Mouse (Mus musculus): ENCODE data around the gene Cers1. TPM values are rescaled to one million over a fixed set of nuclear protein-coding genes. Genes with fewer than 3 reads are reported as not detected.

Gene Cers1
- 0.06 TPM in 1 of 2 replicates, not detected in the other for polyA plus RNA-seq (2012)

GRCm38 (mm10) chr8:70315624-70316510 is at the start of gene Cers1:
Gene Cers1, plus strand, starts transcription at chr8:70315775.
- Histone ChIP-seq H3K36me3 (ENCODE audit: control insufficient read depth) (peaks cover 29% of the 10 kb centered on the region), H3K27me3 (ENCODE audit: control insufficient read depth) (peaks cover 37% of the 10 kb centered on the region), H3K9me3 (ENCODE audit: control insufficient read depth, low read length) (no peaks in the 10 kb centered on the region), H3K4me3 (replicated peaks) (peak within 1 kb of the TSS; percentile 53), H3K4me1 (ENCODE audit: control insufficient read depth) (peaks cover 16% of the 10 kb centered on the region)
- TF ChIP-seq GATA1 (IDR thresholded peaks at IDR 0.05; ENCODE audit: low read length) = no peak
- no peak for TF ChIP-seq TAL1 (IDR thresholded peaks at IDR 0.05; ENCODE audit: low read length)

DNA sequence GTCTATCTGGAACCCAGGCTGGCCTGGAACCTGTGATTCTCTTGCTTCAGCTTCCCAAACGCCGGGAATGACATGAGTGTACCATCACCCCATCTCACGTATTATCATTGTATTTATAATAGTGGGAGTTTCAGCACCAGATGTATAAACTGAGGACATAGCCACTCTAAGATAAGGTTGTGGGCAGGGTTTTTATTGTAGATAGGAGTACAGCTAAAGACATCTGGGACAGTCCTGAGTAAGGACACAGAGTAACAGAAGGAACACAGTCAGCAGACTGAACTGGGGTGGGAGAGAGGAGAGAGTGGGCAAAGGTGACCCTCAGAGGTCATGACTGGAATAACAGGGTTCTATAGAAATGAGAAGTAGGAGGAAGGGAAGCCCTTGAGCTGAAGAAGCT is 47.9 kb upstream of the Cers1 start:
- Histone ChIP-seq H3K4me1 (ENCODE audit: control insufficient read depth) (peaks cover 43% of the 10 kb centered on the region), H3K27me3 (ENCODE audit: control insufficient read depth) (no peaks in the 10 kb centered on the region), H3K36me3 (ENCODE audit: control insufficient read depth) (peaks cover 29% of the 10 kb centered on the region), H3K4me3 (replicated peaks) (no peak overlapping the region), H3K9me3 (ENCODE audit: control insufficient read depth, low read length) (no peaks in the 10 kb centered on the region)
- no peak for TF ChIP-seq TAL1 (IDR thresholded peaks at IDR 0.05; ENCODE audit: low read length)

GRCm38 (mm10) chr8:70268311-70268710 is 47.3 kb upstream of the Cers1 start:
- TF ChIP-seq GATA1 (IDR thresholded peaks at IDR 0.05; ENCODE audit: low read length) (no peak), TAL1 (IDR thresholded peaks at IDR 0.05; ENCODE audit: low read length) (no peak)
- no peaks in the 10 kb centered on the region for H3K27me3 ChIP-seq (ENCODE audit: control insufficient read depth)
- H3K9me3 ChIP-seq (ENCODE audit: control insufficient read depth, low read length) = no peaks in the 10 kb centered on the region
- H3K4me1 ChIP-seq (ENCODE audit: control insufficient read depth) = peaks cover 49% of the 10 kb centered on the region
- H3K36me3 ChIP-seq (ENCODE audit: control insufficient read depth) = peaks cover 23% of the 10 kb centered on the region
- no peak overlapping the region for H3K4me3 ChIP-seq (replicated peaks)

GRCm38 (mm10) chr8:70268799-70269565 is 46.6 kb upstream of the Cers1 start:
- no peak for TF ChIP-seq TAL1 (IDR thresholded peaks at IDR 0.05; ENCODE audit: low read length)
- TF ChIP-seq GATA1 (IDR thresholded peaks at IDR 0.05; ENCODE audit: low read length) = no peak
- peaks cover 16% of the 10 kb centered on the region for H3K36me3 ChIP-seq (ENCODE audit: control insufficient read depth)
- H3K4me1 ChIP-seq (ENCODE audit: control insufficient read depth) = peaks cover 55% of the 10 kb centered on the region
- H3K9me3 ChIP-seq (ENCODE audit: control insufficient read depth, low read length) = no peaks in the 10 kb centered on the region
- H3K27me3 ChIP-seq (ENCODE audit: control insufficient read depth) = no peaks in the 10 kb centered on the region
- no peak overlapping the region for H3K4me3 ChIP-seq (replicated peaks)

GRCm38 (mm10) chr8:70272949-70273348 is 42.6 kb upstream of the Cers1 start:
- Histone ChIP-seq H3K36me3 (ENCODE audit: control insufficient read depth) (no peaks in the 10 kb centered on the region), H3K27me3 (ENCODE audit: control insufficient read depth) (no peaks in the 10 kb centered on the region), H3K4me1 (ENCODE audit: control insufficient read depth) (peaks cover 59% of the 10 kb centered on the region), H3K9me3 (ENCODE audit: control insufficient read depth, low read length) (no peaks in the 10 kb centered on the region), H3K4me3 (replicated peaks) (no peak overlapping the region)
- TF ChIP-seq TAL1 (IDR thresholded peaks at IDR 0.05; ENCODE audit: low read length) = no peak
- no peak for TF ChIP-seq GATA1 (IDR thresholded peaks at IDR 0.05; ENCODE audit: low read length)

DNA sequence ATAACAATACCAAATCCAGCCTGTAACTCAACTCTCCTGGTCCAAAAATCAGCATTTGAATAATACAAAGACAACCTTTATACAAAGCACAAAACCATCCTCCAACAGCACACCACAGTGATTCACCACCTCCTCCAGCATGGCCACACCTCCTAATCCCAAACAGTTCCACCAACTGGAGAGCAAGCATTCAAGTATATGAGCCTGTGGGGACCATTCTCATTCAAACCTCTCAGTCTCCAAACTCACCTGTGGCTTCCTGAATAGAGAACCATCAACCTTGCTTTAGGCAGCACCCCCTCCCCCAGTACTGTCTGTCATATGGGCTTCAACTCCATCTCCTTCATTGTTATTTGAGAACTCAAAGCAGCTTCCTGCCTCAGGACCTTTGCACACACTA is 41.2 kb upstream of the Cers1 start:
- H3K4me1 ChIP-seq (ENCODE audit: control insufficient read depth) = peaks cover 53% of the 10 kb centered on the region
- no peaks in the 10 kb centered on the region for H3K9me3 ChIP-seq (ENCODE audit: control insufficient read depth, low read length)
- H3K36me3 ChIP-seq (ENCODE audit: control insufficient read depth) = no peaks in the 10 kb centered on the region
- TF ChIP-seq GATA1 (IDR thresholded peaks at IDR 0.05; ENCODE audit: low read length) = no peak
- TF ChIP-seq TAL1 (IDR thresholded peaks at IDR 0.05; ENCODE audit: low read length) = no peak
- H3K27me3 ChIP-seq (ENCODE audit: control insufficient read depth) = peaks cover 4% of the 10 kb centered on the region
- no peak overlapping the region for H3K4me3 ChIP-seq (replicated peaks)

DNA sequence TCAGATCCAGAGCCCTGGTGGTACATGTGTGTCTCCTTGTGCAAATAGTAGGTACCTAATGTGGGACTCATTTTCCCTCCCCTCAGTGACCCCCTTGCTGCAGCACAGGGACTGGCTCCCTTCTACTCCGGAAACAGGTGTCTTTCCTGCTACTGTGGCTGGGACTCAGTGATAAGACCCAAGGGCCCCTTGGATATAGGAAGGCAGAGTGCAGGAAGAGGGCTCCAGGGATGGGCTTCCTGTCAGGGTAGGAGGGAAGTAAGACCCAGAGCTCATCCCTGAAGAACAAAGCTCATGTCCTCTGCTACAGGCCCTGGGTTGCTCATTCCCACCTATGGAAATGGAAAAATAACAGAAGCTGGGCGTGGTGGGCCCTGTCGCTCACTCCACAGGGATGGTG is 39.1 kb upstream of the Cers1 start:
- TF ChIP-seq GATA1 (IDR thresholded peaks at IDR 0.05; ENCODE audit: low read length) = no peak
- no peak overlapping the region for H3K4me3 ChIP-seq (replicated peaks)
- H3K9me3 ChIP-seq (ENCODE audit: control insufficient read depth, low read length) = no peaks in the 10 kb centered on the region
- no peaks in the 10 kb centered on the region for H3K36me3 ChIP-seq (ENCODE audit: control insufficient read depth)
- H3K27me3 ChIP-seq (ENCODE audit: control insufficient read depth) = peaks cover 4% of the 10 kb centered on the region
- peaks cover 52% of the 10 kb centered on the region for H3K4me1 ChIP-seq (ENCODE audit: control insufficient read depth)

DNA sequence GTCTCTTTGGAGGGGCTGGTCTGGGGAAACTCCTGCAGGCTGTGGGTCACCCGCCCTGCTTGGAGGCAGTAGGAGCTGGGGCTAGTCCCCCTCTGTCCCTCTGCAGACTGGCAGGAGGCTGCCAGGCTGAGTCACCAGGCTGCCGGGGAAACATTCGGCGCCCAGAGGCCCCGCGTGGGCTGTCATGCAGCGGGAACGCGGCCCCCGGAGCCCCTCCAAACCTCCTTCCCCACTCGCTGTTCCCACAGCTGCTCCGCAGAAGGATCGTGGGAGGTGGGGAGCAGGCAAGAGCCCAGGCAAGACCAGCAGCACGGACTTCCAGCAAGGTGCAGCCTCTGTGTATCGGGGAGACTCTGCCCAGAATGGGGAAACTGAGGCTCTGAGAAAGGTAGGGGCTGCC is 37.4 kb upstream of the Cers1 start:
- H3K4me3 ChIP-seq (replicated peaks) = no peak overlapping the region
- H3K9me3 ChIP-seq (ENCODE audit: control insufficient read depth, low read length) = no peaks in the 10 kb centered on the region
- TF ChIP-seq GATA1 (IDR thresholded peaks at IDR 0.05; ENCODE audit: low read length) (no peak), TAL1 (IDR thresholded peaks at IDR 0.05; ENCODE audit: low read length) (no peak)
- H3K27me3 ChIP-seq (ENCODE audit: control insufficient read depth) = peaks cover 15% of the 10 kb centered on the region
- H3K36me3 ChIP-seq (ENCODE audit: control insufficient read depth) = no peaks in the 10 kb centered on the region
- peaks cover 46% of the 10 kb centered on the region for H3K4me1 ChIP-seq (ENCODE audit: control insufficient read depth)

DNA sequence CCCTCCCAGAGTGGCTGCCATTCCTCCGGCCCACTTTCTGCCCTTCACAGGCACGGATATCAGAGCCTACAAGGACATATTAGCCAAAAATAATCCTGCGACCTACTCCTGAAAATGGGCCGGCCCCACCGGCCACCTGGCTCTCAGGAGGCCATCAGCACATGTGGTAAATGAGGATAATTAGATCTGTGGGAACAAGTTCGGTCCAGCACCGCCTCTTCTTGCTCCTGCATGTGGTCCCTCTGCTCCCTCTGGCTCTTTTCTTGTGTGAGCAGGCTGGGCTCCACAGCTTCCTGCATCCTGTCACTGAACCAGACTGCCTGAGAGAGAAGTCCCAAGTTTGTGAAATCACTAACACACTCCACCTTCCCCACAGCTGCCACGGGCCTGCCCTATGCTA is 36.3 kb upstream of the Cers1 start:
- H3K4me1 ChIP-seq (ENCODE audit: control insufficient read depth) = peaks cover 45% of the 10 kb centered on the region
- no peak for TF ChIP-seq TAL1 (IDR thresholded peaks at IDR 0.05; ENCODE audit: low read length)
- no peak for TF ChIP-seq GATA1 (IDR thresholded peaks at IDR 0.05; ENCODE audit: low read length)

More for the DNA sequence above, 36.3 kb upstream of the Cers1 start:
- Histone ChIP-seq H3K4me3 (replicated peaks) (no peak overlapping the region), H3K36me3 (ENCODE audit: control insufficient read depth) (no peaks in the 10 kb centered on the region), H3K27me3 (ENCODE audit: control insufficient read depth) (peaks cover 23% of the 10 kb centered on the region), H3K9me3 (ENCODE audit: control insufficient read depth, low read length) (no peaks in the 10 kb centered on the region)
